Mouse (Mus musculus): Measurements from ENCODE around the gene Foxp2.

Gene Foxp2

DNA sequence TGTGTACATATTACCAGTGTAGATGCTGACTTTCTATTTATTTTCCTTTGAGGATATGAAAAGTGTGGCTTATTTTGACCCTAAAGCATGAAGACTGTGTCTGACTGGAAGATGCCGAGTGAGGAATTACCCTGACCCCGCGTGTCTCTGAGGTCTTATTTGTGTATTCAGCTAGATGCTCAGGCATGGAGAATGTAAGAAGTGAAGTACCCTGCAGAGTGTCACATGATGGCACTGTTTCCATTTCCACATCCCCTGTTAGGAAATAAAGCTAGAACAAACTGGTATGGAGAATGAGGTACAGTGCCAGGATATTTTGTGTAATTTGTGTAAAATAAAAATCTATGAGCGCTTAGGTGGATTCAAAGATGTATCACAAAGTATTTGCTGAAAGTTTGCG lies 219.8 kb downstream of the Foxp2 start:
- no peak for DNase-seq

DNA sequence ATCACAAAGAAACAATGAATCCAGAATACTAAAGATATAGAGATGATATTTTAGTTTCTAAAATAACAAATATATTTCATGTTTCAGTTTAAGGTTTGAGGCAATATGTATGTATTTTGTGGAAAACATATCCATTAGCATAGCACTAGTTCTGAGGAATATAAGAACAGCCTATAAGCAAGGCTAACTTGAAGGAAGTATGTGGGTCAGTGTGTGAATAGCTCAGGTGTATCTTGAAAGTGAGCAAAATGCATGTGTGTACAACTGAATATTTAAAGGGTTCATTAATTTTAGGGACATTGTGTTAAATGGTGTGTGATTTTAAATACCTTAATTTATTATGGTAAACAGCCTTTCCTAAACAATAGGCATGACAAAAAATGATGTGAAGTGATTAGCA lies 220.2 kb downstream of the Foxp2 start:
- DNase-seq = no peak

DNA sequence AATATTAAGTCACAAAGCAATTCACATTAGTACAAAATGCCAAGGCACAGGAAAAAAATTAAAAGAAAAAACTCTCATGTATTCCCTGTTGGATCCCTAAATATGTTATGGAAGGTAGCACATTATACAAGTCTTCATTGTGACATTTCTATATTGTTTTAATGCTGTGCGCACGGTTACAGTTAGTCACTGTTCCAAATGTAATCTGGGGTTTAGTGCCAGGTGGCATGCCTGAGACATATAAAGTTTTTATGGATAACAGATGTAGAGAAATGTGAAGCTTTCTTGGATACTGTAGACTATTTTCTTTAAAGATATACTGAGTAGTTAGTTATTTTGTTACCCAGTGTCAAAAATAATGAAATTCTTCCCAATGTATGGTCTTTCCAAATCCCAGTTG lies 229.0 kb downstream of the Foxp2 start:
- DNase-seq = no peak

DNA sequence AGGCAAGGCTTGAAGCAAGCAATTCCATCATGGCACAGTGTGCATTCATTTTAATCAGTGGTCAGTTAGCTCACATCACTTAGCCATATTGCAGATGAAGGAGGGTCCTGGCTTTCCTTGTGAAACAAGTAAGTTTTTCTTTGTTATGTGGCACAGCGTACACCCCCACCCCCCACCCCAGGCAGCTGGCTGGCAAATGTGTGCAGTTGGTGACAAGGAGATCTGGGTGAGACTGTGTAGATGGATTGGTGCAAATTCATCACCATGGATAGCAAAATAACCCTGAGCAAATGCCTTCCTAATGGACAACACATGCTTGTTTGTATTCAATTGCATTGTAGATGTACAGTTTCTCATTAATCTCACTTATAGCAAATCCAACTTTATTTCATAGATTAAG lies 240.9 kb downstream of the Foxp2 start:
- no peak for DNase-seq

DNA sequence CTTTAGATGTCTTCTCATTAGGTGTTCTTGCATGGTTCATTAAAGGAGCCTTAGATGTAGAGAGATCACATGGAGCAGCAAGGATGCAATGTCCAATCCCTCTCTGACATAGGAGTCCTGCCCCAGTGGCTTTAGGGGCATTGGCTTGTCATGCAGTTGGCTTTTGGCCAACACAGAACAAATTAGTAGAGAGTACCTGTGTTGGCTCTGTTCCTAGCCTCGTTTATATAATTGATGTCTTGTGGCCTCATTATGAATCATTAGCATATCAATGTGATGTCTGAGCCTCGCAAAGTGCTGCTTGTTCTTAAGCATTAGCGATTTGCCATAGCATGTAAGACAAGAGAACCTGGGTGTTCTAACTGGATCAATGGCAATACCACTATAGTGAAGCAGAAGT lies 250.5 kb downstream of the Foxp2 start:
- no peak for DNase-seq

DNA sequence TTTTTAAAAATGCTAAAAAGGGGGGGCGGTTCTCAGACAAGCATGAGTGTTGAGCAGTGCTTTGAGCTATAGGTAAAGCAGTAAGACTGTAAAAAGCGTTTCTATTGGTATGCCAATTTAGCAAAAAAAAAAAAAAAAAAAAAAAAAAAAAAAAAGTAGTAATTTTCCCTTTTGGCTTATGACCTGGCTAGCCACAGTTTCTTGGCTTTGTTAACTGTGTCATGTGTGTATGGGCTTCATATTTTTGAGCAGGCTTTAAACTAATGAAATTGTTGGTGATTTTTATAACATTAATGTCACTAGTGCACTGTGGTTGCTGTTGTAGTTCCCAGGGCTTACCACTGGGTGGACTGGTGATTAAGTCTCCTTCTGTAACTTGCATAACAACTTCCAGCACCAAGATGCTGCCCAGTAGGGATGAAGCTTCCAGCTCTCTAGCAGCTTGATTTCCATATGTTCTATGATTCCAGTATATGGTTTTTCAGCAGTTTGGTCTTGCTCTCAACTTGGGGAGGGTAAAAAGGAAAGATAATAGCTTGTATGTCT lies 262.4 kb downstream of the Foxp2 start:
- peak; percentile 29 for DNase-seq

DNA sequence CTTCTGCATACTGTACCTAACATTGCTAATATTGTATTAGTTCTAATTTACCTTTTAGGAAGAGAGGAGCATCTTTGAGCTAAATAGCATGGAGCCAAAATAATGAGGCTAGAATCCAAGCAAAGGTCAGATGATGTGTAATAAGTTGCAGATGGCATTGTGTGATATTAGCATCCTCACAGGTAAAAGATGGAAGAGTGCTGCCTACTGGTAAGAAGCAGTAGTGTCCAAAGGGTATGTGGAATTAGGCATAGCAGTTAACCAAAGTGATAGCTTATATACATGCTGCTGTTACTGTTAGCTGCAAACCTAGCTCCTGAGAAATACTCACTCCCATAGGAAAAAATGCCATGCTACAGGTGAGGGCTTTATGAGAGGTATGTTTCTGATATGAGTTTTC lies 275.6 kb downstream of the Foxp2 start:
- DNase-seq = peak; percentile 21

DNA sequence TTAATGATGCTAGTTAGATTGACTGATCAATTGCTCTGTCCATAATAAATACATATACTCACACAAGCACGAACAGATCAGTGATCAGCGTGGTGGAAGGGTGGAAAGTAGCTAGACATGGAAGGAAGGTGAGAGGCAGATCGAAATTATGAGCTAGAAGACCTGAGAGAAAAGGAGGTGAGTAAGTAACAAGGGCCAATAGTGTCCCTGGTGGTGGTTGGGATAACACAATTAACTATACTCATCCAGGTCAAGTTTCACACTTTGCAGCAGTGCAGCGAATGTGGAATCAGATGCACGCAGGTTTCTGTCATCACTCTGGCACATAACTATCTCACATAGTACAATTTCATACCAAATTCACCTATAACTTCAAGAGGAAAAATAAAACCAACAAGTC lies 291.7 kb downstream of the Foxp2 start:
- DNase-seq = no peak

DNA sequence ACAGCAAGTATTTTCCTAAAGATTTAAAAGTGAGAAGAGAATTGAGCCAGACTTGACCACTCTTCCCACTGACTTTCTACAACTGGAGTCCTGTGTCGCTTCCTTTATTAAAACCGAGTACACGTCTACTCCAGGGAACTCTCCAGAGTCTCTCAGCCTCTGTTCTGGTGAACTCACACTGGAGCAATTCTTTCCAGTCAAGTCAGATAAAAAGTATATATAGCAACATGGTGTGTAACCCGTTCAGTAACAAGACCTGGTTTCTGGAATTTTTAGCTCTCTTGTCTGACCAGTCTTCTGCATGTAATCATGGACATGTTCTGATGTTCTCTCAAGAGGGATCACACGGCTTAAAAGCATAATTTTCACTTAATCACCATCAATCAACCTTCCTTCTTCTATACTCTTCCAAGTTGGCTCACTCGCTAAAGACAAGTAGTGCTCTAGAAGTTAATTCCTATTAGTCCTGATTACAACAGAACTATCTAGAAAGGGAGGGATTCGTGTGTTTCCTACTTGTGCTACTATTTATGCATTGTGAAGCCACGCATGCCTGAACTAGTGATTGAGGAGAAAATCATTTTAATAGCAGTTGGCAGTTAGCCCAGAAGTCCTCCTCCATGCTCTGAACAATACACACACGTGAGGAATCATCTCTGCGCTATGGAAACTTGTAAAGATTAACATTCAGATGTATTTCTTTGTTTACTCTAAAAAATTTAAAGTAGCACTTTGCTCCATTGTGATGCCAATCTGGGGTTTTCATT lies 341.2 kb downstream of the Foxp2 start:
- DNase-seq = peak; percentile 1

DNA sequence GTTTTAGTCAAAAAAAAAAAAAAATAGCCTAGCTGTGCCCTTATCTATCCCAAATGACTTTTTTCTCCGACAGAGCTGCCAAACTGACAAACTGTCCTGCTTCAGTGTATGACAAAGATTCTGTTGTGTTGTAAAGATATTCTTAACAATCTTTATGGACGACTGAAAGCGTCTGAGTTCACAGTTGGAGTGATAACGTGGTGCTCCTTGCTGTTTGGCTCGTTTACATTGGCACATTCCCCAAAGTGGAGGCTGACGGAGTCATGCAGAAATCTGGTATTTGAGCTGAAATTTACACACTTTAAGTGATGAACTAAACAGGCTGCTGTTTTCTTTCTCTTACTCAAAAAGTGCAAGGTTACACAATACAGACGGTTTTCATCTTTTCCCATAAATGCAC lies 356.2 kb downstream of the Foxp2 start:
- DNase-seq = peak; percentile 11

DNA sequence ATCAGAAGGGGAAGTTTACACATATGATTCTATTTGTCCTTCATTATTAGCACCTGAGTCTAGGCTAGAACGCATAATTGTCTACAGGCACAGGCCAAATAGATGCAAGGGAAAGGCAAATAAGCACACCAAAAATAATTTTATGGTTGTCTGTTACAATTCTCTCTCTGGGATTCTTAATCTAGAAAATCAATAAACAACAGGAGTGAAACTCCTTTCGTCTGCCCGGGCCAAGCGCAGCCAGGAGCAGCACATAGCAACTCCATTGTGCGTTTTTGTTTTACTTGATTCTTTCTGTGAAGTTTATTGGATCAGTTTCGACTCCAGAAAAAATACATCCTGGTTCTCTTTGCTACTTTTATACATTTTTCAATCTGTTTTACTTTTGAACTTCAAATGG lies 356.7 kb downstream of the Foxp2 start:
- no peak for DNase-seq

DNA sequence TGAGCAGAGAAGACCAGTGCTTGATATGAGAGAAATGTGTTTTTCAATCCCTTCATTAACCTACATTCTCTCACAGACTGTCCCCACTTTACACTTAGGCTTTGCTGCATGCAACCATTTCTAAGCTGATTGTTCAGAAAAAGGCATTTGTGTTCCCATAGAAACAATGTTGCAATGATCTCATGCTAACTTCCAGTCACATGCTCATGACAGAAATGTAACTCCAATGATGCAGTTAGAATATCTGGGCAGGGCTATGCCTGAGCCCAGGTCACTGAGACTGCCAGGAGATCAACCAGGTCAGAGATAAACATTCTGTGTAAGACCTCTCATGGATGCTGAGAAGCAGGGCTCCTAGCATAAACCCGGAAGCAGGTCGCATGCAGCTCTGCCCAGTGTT lies 367.0 kb downstream of the Foxp2 start:
- DNase-seq = no peak

DNA sequence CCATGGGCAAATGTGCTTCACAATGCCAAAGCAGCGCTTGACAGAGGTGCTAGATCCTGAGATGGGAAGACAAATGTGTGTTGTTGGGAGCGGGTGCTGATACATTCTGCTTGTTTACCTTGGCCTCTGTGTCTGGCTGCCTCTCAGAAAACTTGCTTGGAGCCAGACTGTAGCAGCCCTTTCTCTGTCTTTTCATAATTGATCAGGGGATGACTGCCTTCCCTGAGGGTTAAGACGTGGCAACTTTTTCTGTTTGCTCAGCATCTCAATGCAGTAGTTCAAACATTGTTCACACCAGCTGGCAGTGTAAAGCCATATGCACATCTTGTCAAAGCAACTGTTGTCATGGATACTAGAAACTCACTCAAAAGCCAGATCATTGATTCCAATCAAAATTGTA lies 384.1 kb downstream of the Foxp2 start:
- peak; percentile 3 for DNase-seq

DNA sequence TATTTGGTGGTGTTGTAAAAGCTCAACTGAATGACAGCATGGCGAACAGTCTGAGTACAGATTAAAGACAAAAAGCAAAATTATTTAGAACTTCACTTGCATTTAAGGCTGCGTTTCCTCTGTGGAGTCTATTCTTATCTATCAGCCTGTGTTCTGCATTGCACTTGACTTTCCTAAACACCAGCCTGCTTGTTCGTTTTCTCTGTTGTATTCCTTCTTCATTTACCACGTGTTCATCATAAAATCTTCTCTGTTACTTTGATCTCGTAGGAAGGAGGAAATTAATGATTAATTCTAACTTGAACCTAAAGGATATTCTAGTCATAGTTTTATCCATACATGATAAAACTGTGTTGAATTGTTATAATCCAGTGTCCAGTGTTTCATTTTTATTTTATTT lies 392.9 kb downstream of the Foxp2 start:
- DNase-seq = no peak

DNA sequence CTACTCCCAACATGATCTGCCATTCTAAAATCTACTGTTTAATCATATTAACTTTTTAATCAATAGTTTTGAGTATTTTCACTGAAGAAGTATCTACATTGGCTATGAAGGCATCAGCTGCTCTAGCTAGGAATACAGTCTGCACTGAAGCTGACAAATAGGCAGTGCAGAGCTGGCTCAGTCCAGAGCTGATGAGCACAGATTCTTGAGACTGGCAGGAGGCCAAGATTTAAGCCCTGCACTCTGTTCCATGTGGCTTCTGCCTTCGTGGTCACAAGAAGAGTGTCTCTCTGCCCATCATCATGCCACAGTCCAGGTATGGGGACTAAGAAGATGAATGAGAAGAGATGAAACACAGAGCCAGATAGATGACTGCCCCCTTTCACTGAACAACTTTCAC lies 398.1 kb downstream of the Foxp2 start:
- no peak for DNase-seq

DNA sequence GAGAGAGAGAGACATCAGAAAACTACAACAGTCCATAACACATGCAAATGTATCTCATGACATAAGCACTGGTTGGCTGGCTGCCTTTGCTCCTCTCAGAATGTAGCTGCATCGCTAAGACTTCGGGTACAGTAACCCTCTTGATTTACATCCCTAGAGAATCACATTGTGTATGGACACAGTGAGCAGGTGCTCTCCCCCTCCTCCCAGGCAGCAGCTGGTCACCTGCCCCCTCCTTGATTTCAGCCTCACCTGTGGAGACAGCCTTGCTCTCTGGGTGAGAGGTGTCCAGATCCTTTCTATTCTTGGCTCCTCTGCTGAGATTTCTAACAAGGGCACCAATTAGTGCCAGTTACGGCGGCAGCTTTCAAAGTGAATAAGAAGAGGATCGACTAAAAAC lies 409.5 kb downstream of the Foxp2 start:
- no peak for DNase-seq

DNA sequence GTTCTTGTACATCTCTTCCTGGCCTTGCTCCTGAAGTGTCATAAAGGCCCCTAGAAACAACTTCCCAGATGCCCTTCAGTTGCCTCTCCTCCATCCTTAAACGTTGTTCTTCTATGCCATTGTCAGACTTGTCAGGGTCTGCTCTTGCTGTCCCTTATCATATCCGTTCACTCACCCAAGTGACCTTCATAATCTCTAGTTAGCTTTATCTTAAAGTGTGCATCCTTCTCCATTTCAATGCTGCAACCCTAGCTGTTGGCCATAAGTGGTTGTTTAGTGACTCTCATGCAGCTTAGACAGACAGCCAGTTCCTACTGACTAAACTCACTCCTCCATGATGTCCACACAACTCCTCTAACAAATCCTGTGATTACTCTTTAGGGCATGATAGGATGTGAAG lies 415.8 kb downstream of the Foxp2 start:
- no peak for DNase-seq

DNA sequence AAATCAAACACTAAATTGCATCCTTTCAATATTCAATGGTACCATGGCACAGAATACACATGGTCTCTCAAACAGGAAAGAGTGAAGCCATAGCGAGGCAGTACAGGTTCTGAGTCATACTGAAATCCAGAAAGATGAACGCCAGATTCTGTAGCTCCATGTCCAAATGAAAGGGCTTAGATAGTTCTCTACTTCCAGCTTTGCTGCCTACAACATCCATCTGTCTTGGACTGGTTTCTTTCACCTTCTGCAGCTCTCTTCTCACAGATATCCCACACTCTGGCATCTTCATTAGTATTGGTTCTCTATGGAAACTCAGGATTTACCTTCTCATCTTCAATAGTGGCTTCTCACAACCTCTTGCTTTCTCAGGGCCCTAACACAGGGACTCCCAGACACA lies 417.2 kb downstream of the Foxp2 start:
- DNase-seq = no peak

DNA sequence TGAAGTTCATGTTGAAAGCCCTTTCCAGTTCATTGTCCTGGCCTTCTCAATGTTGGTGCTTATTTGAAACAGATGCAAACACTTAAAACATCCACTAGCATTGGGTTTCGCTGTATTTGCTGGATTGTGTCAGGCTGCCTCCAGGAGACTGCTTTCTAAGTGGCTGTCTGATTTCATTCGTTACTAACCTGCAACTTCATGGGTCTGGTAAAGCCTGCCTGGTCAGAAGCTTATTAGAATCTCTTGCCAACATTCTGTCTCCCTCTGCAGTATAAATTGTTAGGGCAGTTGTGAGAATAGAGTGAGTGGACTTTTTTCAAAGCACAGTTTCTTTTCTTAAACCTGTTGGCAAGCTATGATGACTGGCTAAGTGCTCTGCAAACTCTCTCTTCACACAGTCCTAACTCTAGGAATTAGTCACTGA lies 420.4 kb downstream of the Foxp2 start:
- DNase-seq = peak; percentile 22

DNA sequence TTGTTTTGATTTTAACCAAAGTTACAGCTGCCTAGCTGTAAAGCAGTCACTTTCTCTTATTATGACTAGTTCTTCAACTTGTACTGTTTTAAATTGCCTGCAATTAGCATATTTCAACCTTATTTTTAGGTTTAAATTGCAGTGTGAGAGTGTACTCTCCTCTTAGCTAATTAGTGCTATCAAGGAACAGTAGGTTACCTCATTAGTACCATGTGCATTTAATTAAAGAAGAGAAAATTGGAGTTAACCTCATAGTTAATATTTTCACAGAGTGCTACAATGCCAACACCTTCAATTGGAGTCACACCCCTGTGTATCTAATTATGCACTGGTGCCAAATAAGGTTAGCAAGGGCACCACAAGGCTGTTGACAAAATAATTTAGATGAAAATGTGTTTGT lies 421.9 kb downstream of the Foxp2 start:
- DNase-seq = no peak

DNA sequence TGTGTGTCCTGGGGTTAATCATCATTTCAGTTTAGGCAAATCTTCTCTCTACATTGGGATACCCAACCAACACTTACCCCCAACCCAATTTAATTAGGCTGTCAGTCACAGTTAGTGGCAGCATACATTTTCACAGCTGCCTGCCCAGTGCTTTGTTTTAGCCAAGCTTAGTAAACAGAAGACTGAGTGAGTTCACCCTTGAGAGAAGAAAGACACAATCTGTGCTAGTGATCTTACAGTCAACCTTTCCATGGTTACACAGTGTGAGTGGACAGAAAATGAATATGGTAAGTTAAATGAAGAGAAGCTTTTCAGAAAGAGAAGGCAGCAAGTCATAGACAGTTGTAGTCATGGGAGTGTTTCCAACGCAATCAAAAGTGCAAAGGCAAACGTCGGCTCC lies 446.6 kb downstream of the Foxp2 start:
- no peak for DNase-seq

DNA sequence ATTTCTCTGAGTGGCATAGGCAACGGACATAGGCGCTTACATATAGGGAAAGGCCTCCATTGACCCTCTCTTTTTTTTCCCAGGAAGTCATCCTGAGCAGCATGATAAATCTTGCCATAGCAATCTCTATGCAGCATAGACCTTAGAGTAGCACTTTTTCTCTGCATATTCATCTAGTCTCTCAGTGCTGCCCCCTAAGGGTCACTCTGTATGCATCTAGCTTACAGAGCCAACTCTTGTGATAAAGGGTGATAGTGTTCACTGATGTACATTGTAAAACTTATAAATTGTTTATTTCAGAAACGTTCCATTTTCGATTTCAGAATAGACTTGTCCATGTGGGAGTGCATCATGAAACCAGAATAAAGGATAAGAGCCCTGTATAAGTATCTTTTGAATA lies 454.7 kb downstream of the Foxp2 start:
- DNase-seq = peak; percentile 5

DNA sequence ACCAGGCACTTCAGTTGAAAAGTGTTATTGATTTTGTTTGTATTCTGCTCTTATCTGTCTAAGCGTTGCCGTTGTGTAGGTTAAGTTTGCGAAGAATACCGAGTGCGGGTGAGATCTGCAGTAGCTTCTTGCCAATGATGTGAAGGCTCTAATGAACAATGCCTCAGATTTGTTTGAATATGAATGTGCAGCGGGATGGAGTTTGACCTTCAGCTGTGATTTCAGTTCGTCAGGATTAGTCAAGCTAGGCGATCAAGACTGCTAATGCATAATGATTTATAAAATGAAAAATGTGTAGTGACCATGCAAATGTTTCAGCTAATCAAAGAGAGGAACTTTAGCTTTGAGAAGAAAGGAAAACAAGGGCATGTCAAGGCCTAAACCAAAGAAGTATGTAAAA lies 469.1 kb downstream of the Foxp2 start:
- DNase-seq = no peak

DNA sequence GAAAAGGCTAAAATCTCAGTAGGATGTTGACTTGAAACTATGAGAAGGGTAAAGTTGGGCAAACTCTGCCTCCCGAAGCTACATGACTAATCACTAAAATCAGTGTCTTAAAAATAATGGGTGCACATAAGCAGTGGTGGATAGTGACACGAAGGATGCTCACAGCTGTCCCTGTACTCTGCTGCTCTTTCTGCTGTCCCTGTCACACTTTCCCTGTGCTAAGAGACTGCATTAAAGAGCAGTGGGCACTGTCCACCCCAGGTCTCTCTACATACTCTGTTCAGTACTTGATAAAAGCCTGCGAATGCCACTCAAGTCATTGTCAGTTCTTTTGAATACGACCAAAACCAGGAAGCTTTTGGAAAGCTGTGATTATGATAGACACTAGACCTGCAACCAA lies 469.7 kb downstream of the Foxp2 start:
- DNase-seq = no peak

DNA sequence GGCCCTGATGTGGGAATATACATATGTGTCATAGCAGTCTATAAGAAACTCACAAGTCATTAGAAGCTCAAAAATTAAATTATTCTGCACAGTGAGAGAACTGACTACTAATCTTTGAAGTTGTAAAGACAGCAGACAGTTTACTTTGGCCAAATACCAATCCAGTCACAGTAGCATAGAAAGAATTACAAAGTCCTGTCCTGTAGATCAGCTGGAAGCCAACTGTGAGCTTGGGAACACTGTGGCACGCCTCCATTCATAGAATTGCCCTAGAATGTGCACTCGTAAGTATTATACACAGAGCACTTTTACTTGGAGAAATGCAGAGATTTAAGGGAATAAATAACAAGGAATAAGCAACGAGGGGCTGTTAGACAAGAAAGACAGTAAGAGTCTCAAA lies 472.5 kb downstream of the Foxp2 start:
- DNase-seq = no peak

Data from lung, postnatal 36 days (tissue).